Mouse (Mus musculus): ENCODE measurements around the gene Grin2a. TPM values are rescaled to one million over a fixed set of nuclear protein-coding genes. Genes with fewer than 3 reads are reported as not detected.
"Not testable (repeated sequence)": the region's sequence is repeated elsewhere in the genome, so short reads cannot be mapped to it uniquely, and the experiment has no call there.

The Grin2a gene
- polyA plus RNA-seq, 1 experiment from 2014 or later, result 2.9 TPM

GRCm38 (mm10) chr16:9664060-9664459 is 331.3 kb downstream of the Grin2a start:
- ATAC-seq (ENCODE audit: low FRiP score), result no peak
- WGBS, result 70% methylated on average over 3 of the region's 3 CpGs
- Histone ChIP-seq H3K9ac (no peak overlapping the region), H3K27me3 (no peaks in the 10 kb centered on the region), H3K4me3 (no peak overlapping the region), H3K4me2 (replicated peaks) (no peak overlapping the region), H3K9me3 (replicated peaks) (no peaks in the 10 kb centered on the region), H3K36me3 (no peaks in the 10 kb centered on the region), H3K4me1 (no peaks in the 10 kb centered on the region), H3K27ac (no peak overlapping the region)

- ATAC-seq (ENCODE audit: low FRiP score), result no peak
- no peak overlapping the region for H3K27ac ChIP-seq
- H3K4me3 ChIP-seq, result no peak overlapping the region
- WGBS, result 95% methylated on average over 2 of the region's 2 CpGs
- H3K4me1 ChIP-seq, result no peaks in the 10 kb centered on the region
- no peaks in the 10 kb centered on the region for H3K9me3 ChIP-seq (replicated peaks)
- no peaks in the 10 kb centered on the region for H3K36me3 ChIP-seq
- H3K9ac ChIP-seq, result no peak overlapping the region
- H3K27me3 ChIP-seq, result no peaks in the 10 kb centered on the region
- H3K4me2 ChIP-seq (replicated peaks), result no peak overlapping the region
Observed at GRCm38 (mm10) chr16:9663508-9663907, 331.9 kb downstream of the Grin2a start.

GRCm38 (mm10) chr16:9625652-9626444 is 369.5 kb downstream of the Grin2a start:
- no peak overlapping the region for H3K4me2 ChIP-seq (replicated peaks)
- H3K4me1 ChIP-seq, result no peaks in the 10 kb centered on the region
- no peak for ATAC-seq (ENCODE audit: low FRiP score)
- no peaks in the 10 kb centered on the region for H3K27me3 ChIP-seq
- H3K27ac ChIP-seq, result no peak overlapping the region
- H3K9me3 ChIP-seq (replicated peaks), result no peaks in the 10 kb centered on the region
- 92% methylated on average over 10 of the region's 10 CpGs for WGBS
- no peak overlapping the region for H3K9ac ChIP-seq
- H3K4me3 ChIP-seq, result no peak overlapping the region
- H3K36me3 ChIP-seq, result no peaks in the 10 kb centered on the region

GRCm38 (mm10) chr16:9624346-9624745 is 371.0 kb downstream of the Grin2a start:
- no peaks in the 10 kb centered on the region for H3K36me3 ChIP-seq
- H3K27ac ChIP-seq, result no peak overlapping the region
- H3K27me3 ChIP-seq, result no peaks in the 10 kb centered on the region
- ATAC-seq (ENCODE audit: low FRiP score), result no peak
- no peaks in the 10 kb centered on the region for H3K4me1 ChIP-seq
- no peak overlapping the region for H3K4me3 ChIP-seq
- H3K4me2 ChIP-seq (replicated peaks), result no peak overlapping the region
- WGBS, result 93% methylated on average over 2 of the region's 2 CpGs
- H3K9ac ChIP-seq, result no peak overlapping the region
- no peaks in the 10 kb centered on the region for H3K9me3 ChIP-seq (replicated peaks)

- Histone ChIP-seq H3K4me1 (no peaks in the 10 kb centered on the region), H3K36me3 (no peaks in the 10 kb centered on the region), H3K4me2 (replicated peaks) (no peak overlapping the region), H3K27ac (no peak overlapping the region), H3K9me3 (replicated peaks) (no peaks in the 10 kb centered on the region), H3K9ac (peak overlapping the region; percentile 23; the same call in 1 of the 2 replicates), H3K4me3 (no peak overlapping the region), H3K27me3 (no peaks in the 10 kb centered on the region)
- ATAC-seq (ENCODE audit: low FRiP score), result no peak
- 58% methylated on average over 2 of the region's 2 CpGs for WGBS
Observed at GRCm38 (mm10) chr16:9618206-9618605, 377.2 kb downstream of the Grin2a start.

GRCm38 (mm10) chr16:9617215-9617614 is 378.1 kb downstream of the Grin2a start:
- no peaks in the 10 kb centered on the region for H3K36me3 ChIP-seq

GRCm38 (mm10) chr16:9616807-9617206 is 378.6 kb downstream of the Grin2a start:
- Histone ChIP-seq H3K27me3 (no peaks in the 10 kb centered on the region), H3K9ac (no peak overlapping the region), H3K4me2 (replicated peaks) (no peak overlapping the region), H3K4me1 (no peaks in the 10 kb centered on the region), H3K4me3 (no peak overlapping the region), H3K36me3 (no peaks in the 10 kb centered on the region), H3K9me3 (replicated peaks) (no peaks in the 10 kb centered on the region), H3K27ac (no peak overlapping the region)
- no peak for ATAC-seq (ENCODE audit: low FRiP score)
- WGBS, result 90% methylated on average over 4 of the region's 4 CpGs

More at GRCm38 (mm10) chr16:9617215-9617614, 378.1 kb downstream of the Grin2a start:
- no peak overlapping the region for H3K4me3 ChIP-seq
- H3K27ac ChIP-seq, result no peak overlapping the region
- no peaks in the 10 kb centered on the region for H3K9me3 ChIP-seq (replicated peaks)
- no peak for ATAC-seq (ENCODE audit: low FRiP score)
- 89% methylated on average over 2 of the region's 2 CpGs for WGBS
- no peaks in the 10 kb centered on the region for H3K4me1 ChIP-seq
- H3K27me3 ChIP-seq, result no peaks in the 10 kb centered on the region
- no peak overlapping the region for H3K9ac ChIP-seq
- H3K4me2 ChIP-seq (replicated peaks), result no peak overlapping the region

GRCm38 (mm10) chr16:9612596-9612995 is 382.8 kb downstream of the Grin2a start:
- ATAC-seq (ENCODE audit: low FRiP score); H3K9me3 ChIP-seq (replicated peaks); H3K4me3 ChIP-seq; H3K4me2 ChIP-seq (replicated peaks); H3K27me3 ChIP-seq; H3K27ac ChIP-seq; H3K4me1 ChIP-seq; H3K9ac ChIP-seq; H3K36me3 ChIP-seq: not testable (repeated sequence)
- WGBS, result 92% methylated on average over 6 of the region's 6 CpGs

GRCm38 (mm10) chr16:9607432-9607831 is 387.9 kb downstream of the Grin2a start:
- no peaks in the 10 kb centered on the region for H3K9me3 ChIP-seq (replicated peaks)
- H3K9ac ChIP-seq, result no peak overlapping the region
- H3K4me2 ChIP-seq (replicated peaks), result no peak overlapping the region
- no peaks in the 10 kb centered on the region for H3K4me1 ChIP-seq
- no peak overlapping the region for H3K4me3 ChIP-seq
- no peaks in the 10 kb centered on the region for H3K36me3 ChIP-seq
- WGBS, result 81% methylated on average over 2 of the region's 2 CpGs
- no peak for ATAC-seq (ENCODE audit: low FRiP score)
- no peak overlapping the region for H3K27ac ChIP-seq
- H3K27me3 ChIP-seq, result no peaks in the 10 kb centered on the region

GRCm38 (mm10) chr16:9603983-9604382 is 391.4 kb downstream of the Grin2a start:
- no peak overlapping the region for H3K4me3 ChIP-seq
- H3K27me3 ChIP-seq, result no peaks in the 10 kb centered on the region
- no peak overlapping the region for H3K4me2 ChIP-seq (replicated peaks)
- H3K36me3 ChIP-seq, result no peaks in the 10 kb centered on the region
- H3K4me1 ChIP-seq, result no peaks in the 10 kb centered on the region
- H3K27ac ChIP-seq, result no peak overlapping the region
- no peak for ATAC-seq (ENCODE audit: low FRiP score)
- H3K9me3 ChIP-seq (replicated peaks), result no peaks in the 10 kb centered on the region
- 86% methylated on average over 5 of the region's 5 CpGs for WGBS
- no peak overlapping the region for H3K9ac ChIP-seq

- Histone ChIP-seq H3K9me3 (replicated peaks) (no peaks in the 10 kb centered on the region), H3K4me2 (replicated peaks) (no peak overlapping the region), H3K27me3 (no peaks in the 10 kb centered on the region), H3K9ac (no peak overlapping the region), H3K4me1 (no peaks in the 10 kb centered on the region), H3K27ac (no peak overlapping the region), H3K36me3 (no peaks in the 10 kb centered on the region), H3K4me3 (no peak overlapping the region)
- no peak for ATAC-seq (ENCODE audit: low FRiP score)
- WGBS, result 90% methylated on average over 2 of the region's 2 CpGs
Observed at GRCm38 (mm10) chr16:9602579-9602978, 392.8 kb downstream of the Grin2a start.

GRCm38 (mm10) chr16:9589176-9589575 is 406.2 kb downstream of the Grin2a start:
- 83% methylated on average over 2 of the region's 2 CpGs for WGBS
- no peak for ATAC-seq (ENCODE audit: low FRiP score)
- no peak overlapping the region for H3K4me3 ChIP-seq
- H3K36me3 ChIP-seq, result no peaks in the 10 kb centered on the region
- no peaks in the 10 kb centered on the region for H3K27me3 ChIP-seq
- H3K4me2 ChIP-seq (replicated peaks), result no peak overlapping the region
- no peak overlapping the region for H3K27ac ChIP-seq
- no peaks in the 10 kb centered on the region for H3K9me3 ChIP-seq (replicated peaks)
- H3K4me1 ChIP-seq, result no peaks in the 10 kb centered on the region
- no peak overlapping the region for H3K9ac ChIP-seq

- Histone ChIP-seq H3K4me2 (replicated peaks) (no peak overlapping the region), H3K4me1 (no peaks in the 10 kb centered on the region), H3K4me3 (no peak overlapping the region), H3K9ac (no peak overlapping the region), H3K9me3 (replicated peaks) (no peaks in the 10 kb centered on the region), H3K27ac (no peak overlapping the region), H3K36me3 (no peaks in the 10 kb centered on the region), H3K27me3 (no peaks in the 10 kb centered on the region)
- no peak for ATAC-seq (ENCODE audit: low FRiP score)
- 87% methylated on average over 3 of the region's 3 CpGs for WGBS
Observed at GRCm38 (mm10) chr16:9588431-9588830, 406.9 kb downstream of the Grin2a start.
